Mouse (Mus musculus) intestine, postnatal 0 days (tissue): Measurements from ENCODE around the gene Ndufa13. TPM values are rescaled to one million over a fixed set of nuclear protein-coding genes. Genes with fewer than 3 reads are reported as not detected.
A peak's percentile ranks its signal among the peaks of the same experiment; 100 is the strongest.

ENCODE experiments used
- ATAC-seq: fragments of 200-750 bp; cut with Nextera tagmentation; 2 replicates; pipeline ENCODE4 v1.8.0; 2017; ENCODE audit warnings: mild to moderate bottlenecking, moderate TSS enrichment, moderate library complexity
- H3K27ac ChIP-seq: fragments of 300-500 bp; sonication (generic); 2 replicates; pipeline ENCODE4 v1.5.1; 2014; ENCODE audit warnings: mild to moderate bottlenecking, low read depth, low read length, moderate library complexity
- H3K27me3 ChIP-seq: fragments of 300-500 bp; sonication (generic); replicated peaks from 2 replicates; pipeline ENCODE4 v1.6.1; 2014; ENCODE audit warnings: low read length, mixed read lengths; ENCODE audit not compliant: control insufficient read depth, insufficient read depth
- H3K36me3 ChIP-seq: fragments of 300-500 bp; sonication (generic); 2 replicates; pipeline ENCODE4 v1.6.1; 2014; ENCODE audit warnings: mild to moderate bottlenecking, moderate library complexity; ENCODE audit not compliant: control insufficient read depth, insufficient read depth
- H3K4me1 ChIP-seq: fragments of 300-500 bp; sonication (generic); replicated peaks from 2 replicates; pipeline ENCODE4 v1.6.1; 2014; ENCODE audit warnings: antibody characterized with exemption, low read length, mixed read lengths; ENCODE audit not compliant: control insufficient read depth, insufficient read depth
- H3K4me2 ChIP-seq: fragments of 300-500 bp; sonication (generic); replicated peaks from 2 replicates; pipeline ENCODE4 v1.6.1; 2014; ENCODE audit warnings: low read depth, mild to moderate bottlenecking, moderate library complexity
- H3K4me3 ChIP-seq: fragments of 300-500 bp; sonication (generic); 2 replicates; pipeline ENCODE4 v1.5.1; 2014; ENCODE audit warnings: low read depth, low read length
- H3K9ac ChIP-seq: fragments of 300-500 bp; sonication (generic); 2 replicates; pipeline ENCODE4 v1.6.1; 2014; ENCODE audit warnings: mild to moderate bottlenecking, low read depth, low read length
- H3K9me3 ChIP-seq: fragments of 300-500 bp; sonication (generic); 2 replicates; pipeline ENCODE4 v1.6.1; 2016; ENCODE audit warnings: mixed run types; ENCODE audit not compliant: control insufficient read depth
- CTCF ChIP-seq: sonication (generic); IDR thresholded peaks from 2 replicates; pipeline ENCODE4 v1.5.1; 2016; ENCODE audit warnings: low read depth, mild to moderate bottlenecking, control low read depth, antibody characterized with exemption, moderate library complexity
- WGBS: fragments of 180-500 bp; shearing (Covaris S2); extraction: QIAGEN DNeasy Blood & Tissue Kit; methylation state at CpG from one replicate; pipeline ENCODE4 v1.1.7; 2014; 5-methylcytosine and 5-hydroxymethylcytosine counted together
- polyA plus RNA-seq: library from polyadenylated mRNA; unstranded; fragments of >200 nt; fragmentation: Nextera tagmentation; extraction: Ambion mirVana; gene quantifications from 2 replicates; pipeline ENCODE4 v1.2.1, GENCODE M21; 2015

Ndufa13 gene
- polyA plus RNA-seq, 1 experiment from 2014 or later = 310 TPM

DNA sequence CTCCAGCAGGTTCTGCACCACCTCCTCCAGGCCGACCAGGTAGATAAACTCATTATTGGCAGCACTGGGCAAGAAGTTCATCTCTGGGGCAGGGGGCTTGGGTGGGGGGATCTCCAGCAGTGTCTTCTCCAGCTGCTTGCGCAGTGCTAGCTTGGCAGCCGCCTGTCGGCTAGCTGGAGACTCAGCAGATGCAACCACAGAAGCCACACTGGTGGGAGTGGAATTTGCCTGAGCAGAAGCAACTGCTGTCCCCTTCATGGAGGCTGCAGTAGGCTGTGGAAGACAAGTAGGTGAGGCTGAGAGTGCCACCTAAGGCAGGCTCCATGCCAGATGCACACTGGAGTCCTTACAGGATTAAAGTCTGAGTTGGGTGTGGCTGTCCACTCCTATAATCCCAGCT lies 12.2 kb upstream of the Ndufa13 start:
- Histone ChIP-seq H3K36me3 (peaks cover 86% of the 10 kb centered on the region), H3K9ac (no peak overlapping the region), H3K27me3 (no peaks in the 10 kb centered on the region), H3K27ac (no peak overlapping the region), H3K4me1 (no peaks in the 10 kb centered on the region), H3K4me3 (no peak overlapping the region), H3K9me3 (no peaks in the 10 kb centered on the region), H3K4me2 (no peak overlapping the region)
- no peak for ATAC-seq
- 84% methylated on average over 4 of the region's 4 CpGs for WGBS
- no peak for TF ChIP-seq CTCF

DNA sequence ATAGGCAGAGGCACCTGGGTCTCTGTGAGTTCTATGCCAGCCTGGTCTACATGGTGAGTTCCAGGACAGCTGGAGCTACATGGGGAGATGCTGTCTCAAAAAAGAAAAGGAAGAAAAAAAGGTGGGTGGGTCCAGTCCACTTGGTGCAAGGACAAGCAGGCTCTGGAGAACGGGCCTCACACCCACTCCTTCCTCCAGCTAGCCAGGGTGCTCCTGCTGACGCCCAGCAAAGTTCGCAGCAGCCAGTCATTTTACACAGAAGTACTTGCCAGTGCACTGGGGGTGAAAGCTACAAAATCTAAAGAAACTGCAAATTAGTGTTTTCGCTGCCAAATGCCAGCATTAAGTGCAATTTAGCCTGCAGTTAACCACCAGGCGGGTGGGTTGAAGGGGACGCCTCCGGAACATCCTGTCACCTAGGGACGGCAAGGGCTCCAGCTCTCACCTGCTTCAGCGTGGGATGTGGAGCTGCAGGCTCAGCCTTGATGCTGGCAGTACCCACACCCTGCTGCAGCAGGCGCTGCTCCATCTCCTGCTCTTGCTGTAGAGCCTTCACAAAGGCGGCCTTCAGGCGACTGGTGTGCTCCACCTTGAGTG lies 10.2 kb upstream of the Ndufa13 start:
- no peaks in the 10 kb centered on the region for H3K9me3 ChIP-seq
- H3K4me1 ChIP-seq = no peaks in the 10 kb centered on the region
- no peak overlapping the region for H3K9ac ChIP-seq
- H3K27me3 ChIP-seq = no peaks in the 10 kb centered on the region
- peaks cover 95% of the 10 kb centered on the region for H3K36me3 ChIP-seq
- TF ChIP-seq CTCF = no peak
- H3K4me3 ChIP-seq = no peak overlapping the region
- H3K27ac ChIP-seq = no peak overlapping the region; the same call in 1 of the 2 replicates
- no peak overlapping the region for H3K4me2 ChIP-seq
- ATAC-seq = no peak
- WGBS = 87% methylated on average over 12 of the region's 12 CpGs

DNA sequence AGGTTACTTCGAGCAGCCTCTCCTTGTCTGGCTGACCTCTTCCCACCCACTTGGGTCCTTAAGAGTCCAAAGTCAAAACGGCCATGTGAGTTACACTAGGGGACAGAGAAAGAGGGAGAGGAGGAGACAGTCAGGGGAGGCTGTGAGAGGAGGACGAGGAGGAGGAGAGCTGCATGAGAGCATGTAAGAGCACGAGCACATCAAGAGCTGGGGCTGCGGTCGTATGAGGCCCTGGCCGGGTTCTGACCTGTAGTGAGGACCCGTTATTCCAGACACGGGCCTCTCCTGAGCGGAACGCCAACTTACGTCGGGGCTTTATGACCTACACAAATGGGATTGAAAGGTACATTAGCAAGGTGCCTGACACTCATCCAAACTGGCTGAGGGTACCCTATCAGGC lies 9.6 kb upstream of the Ndufa13 start:
- H3K36me3 ChIP-seq = peaks cover 93% of the 10 kb centered on the region
- H3K27me3 ChIP-seq = no peaks in the 10 kb centered on the region
- 91% methylated on average over 13 of the region's 13 CpGs for WGBS

DNA sequence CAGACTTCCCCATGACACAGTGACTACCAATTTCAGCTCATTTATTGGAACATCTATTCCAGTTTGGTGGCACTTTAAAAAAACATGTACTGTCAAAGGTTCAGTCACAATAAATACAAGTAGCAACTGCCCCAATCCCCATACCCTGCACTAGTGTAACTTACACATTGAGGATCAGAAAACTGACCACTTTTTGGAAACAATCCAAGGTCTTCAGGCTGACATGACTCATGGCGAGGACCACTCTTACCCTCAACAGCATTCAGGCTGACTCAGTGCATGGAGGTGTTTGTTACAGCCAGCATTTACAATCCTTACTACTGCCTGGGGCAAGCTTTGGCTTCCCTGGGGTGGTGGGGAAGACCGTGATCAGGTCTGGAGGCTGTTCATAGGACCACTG lies 4.7 kb upstream of the Ndufa13 start:
- no peak for ATAC-seq
- Histone ChIP-seq H3K4me2 (no peak overlapping the region), H3K36me3 (peaks cover 47% of the 10 kb centered on the region), H3K27me3 (no peaks in the 10 kb centered on the region), H3K4me3 (no peak overlapping the region), H3K9me3 (no peaks in the 10 kb centered on the region), H3K27ac (no peak overlapping the region), H3K9ac (no peak overlapping the region), H3K4me1 (no peaks in the 10 kb centered on the region)
- 93% methylated on average over 2 of the region's 2 CpGs for WGBS
- TF ChIP-seq CTCF = no peak

More for the DNA sequence above, 9.6 kb upstream of the Ndufa13 start:
- Histone ChIP-seq H3K4me3 (no peak overlapping the region), H3K27ac (no peak overlapping the region), H3K4me2 (no peak overlapping the region), H3K9ac (no peak overlapping the region), H3K9me3 (no peaks in the 10 kb centered on the region), H3K4me1 (no peaks in the 10 kb centered on the region)
- no peak for ATAC-seq
- TF ChIP-seq CTCF = no peak

DNA sequence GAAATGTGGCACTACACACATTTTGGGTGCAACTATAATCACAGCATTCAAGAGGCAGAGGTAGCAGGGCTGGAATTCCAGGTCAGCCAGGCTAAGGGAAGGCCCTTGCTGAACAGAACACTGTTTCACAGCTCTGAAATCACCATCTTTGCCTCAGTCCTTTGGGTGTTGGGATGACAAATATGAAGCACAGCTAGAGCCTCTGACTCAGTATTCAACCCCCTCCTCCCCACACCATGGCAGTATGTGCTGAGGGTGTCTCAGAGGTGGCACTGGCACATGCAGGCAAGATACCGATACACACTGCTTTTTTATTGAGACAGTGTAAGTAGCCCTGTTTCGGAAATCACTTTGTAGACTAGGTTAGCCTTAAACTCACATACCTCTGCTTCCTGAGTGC lies 3.9 kb upstream of the Ndufa13 start:
- H3K4me2 ChIP-seq = no peak overlapping the region
- H3K4me3 ChIP-seq = no peak overlapping the region
- WGBS = 82% methylated on average over 2 of the region's 2 CpGs
- H3K36me3 ChIP-seq = peaks cover 39% of the 10 kb centered on the region
- TF ChIP-seq CTCF = no peak
- no peak overlapping the region for H3K9ac ChIP-seq
- no peaks in the 10 kb centered on the region for H3K9me3 ChIP-seq
- H3K27me3 ChIP-seq = no peaks in the 10 kb centered on the region
- H3K4me1 ChIP-seq = no peaks in the 10 kb centered on the region
- no peak overlapping the region for H3K27ac ChIP-seq
- no peak for ATAC-seq

DNA sequence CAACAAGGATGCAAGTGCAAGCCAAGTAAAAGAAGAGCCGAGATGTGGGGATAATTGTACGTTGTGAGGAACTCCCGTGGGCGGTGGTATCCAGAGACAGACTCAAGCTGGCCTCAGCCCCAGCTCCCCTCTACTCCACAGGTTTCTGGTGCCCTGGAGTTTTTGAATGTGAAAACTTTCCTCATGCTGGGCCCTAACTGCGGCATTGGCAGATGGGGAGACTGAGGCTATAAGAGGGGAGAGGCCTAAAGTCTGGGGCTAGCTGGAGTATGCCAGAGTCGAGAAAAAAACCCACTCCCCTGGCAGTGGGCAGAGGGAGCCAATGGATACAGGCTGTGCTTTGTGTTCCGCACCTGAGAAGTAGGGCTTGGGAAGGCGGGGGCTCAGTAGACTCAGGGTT lies 1.7 kb upstream of the Ndufa13 start:
- H3K4me1 ChIP-seq = 0 out of 2 replicates have a peak, but pooled peaks cover 3% of the 10 kb centered on the region
- H3K27ac ChIP-seq = no peak overlapping the region
- H3K4me3 ChIP-seq = no peak overlapping the region
- no peaks in the 10 kb centered on the region for H3K27me3 ChIP-seq
- no peak for ATAC-seq
- no peak for TF ChIP-seq CTCF
- 0 out of 2 replicates have a peak overlapping the region, but pooled peaks have one; percentile 82 for H3K4me2 ChIP-seq
- H3K36me3 ChIP-seq = peaks cover 17% of the 10 kb centered on the region
- 81% methylated on average over 8 of the region's 8 CpGs for WGBS
- no peaks in the 10 kb centered on the region for H3K9me3 ChIP-seq
- no peak overlapping the region for H3K9ac ChIP-seq
